Mouse (Mus musculus): ENCODE data around the gene Rcsd1. TPM values are rescaled to one million over a fixed set of nuclear protein-coding genes. Genes with fewer than 3 reads are reported as not detected.
A peak's percentile ranks its signal among the peaks of the same experiment; 100 is the strongest.

Rcsd1 gene
- polyA plus RNA-seq, 1 experiment from 2014 or later: 90.4 TPM

GRCm38 (mm10) chr1:165641271-165641771 lies 68.2 kb downstream of the Rcsd1 start:
- H3K9me3 ChIP-seq (replicated peaks): no peaks in the 10 kb centered on the region
- H3K4me3 ChIP-seq: peak overlapping the region; percentile 88
- WGBS: 6% methylated on average over 16 of the region's 16 CpGs
- H3K4me1 ChIP-seq (replicated peaks): peaks cover 26% of the 10 kb centered on the region
- H3K27ac ChIP-seq: peak overlapping the region; percentile 95; the same call in 1 of the 2 replicates
- peak; percentile 53 for ATAC-seq (replicated peaks; ENCODE audit: insufficient number of reproducible peaks, insufficient read depth, low FRiP score, low read depth)
- peak overlapping the region; percentile 82 for H3K4me2 ChIP-seq
- H3K27me3 ChIP-seq: no peaks in the 10 kb centered on the region
- peak overlapping the region; percentile 72; the same call in 1 of the 2 replicates for H3K9ac ChIP-seq
- no peaks in the 10 kb centered on the region for H3K36me3 ChIP-seq

DNA sequence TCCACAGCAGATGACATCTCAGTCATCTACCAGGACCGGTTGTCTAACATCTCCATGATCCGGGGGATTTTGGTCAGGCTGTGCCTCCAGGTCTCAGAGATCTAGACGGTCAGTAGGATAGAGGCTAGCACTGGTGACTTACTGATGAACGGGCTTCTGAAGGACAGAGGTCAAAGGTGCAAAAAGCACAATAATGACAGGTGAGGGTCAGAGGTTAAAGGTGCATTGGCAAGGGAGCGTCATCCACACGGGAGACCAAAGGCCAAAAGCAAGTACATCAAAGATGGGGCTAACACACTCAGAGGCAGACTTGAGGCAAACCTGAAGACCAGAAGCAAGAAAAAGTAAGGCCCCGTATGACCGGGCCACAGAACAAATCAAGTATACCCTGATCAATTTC lies 73.3 kb downstream of the Rcsd1 start:
- ATAC-seq (replicated peaks; ENCODE audit: insufficient number of reproducible peaks, insufficient read depth, low FRiP score, low read depth): no peak
- Histone ChIP-seq H3K36me3 (no peaks in the 10 kb centered on the region), H3K4me2 (no peak overlapping the region), H3K9me3 (replicated peaks) (no peaks in the 10 kb centered on the region), H3K9ac (no peak overlapping the region), H3K27me3 (no peaks in the 10 kb centered on the region), H3K4me3 (no peak overlapping the region), H3K4me1 (replicated peaks) (peaks cover 32% of the 10 kb centered on the region), H3K27ac (no peak overlapping the region)
- 80% methylated on average over 8 of the region's 8 CpGs for WGBS

DNA sequence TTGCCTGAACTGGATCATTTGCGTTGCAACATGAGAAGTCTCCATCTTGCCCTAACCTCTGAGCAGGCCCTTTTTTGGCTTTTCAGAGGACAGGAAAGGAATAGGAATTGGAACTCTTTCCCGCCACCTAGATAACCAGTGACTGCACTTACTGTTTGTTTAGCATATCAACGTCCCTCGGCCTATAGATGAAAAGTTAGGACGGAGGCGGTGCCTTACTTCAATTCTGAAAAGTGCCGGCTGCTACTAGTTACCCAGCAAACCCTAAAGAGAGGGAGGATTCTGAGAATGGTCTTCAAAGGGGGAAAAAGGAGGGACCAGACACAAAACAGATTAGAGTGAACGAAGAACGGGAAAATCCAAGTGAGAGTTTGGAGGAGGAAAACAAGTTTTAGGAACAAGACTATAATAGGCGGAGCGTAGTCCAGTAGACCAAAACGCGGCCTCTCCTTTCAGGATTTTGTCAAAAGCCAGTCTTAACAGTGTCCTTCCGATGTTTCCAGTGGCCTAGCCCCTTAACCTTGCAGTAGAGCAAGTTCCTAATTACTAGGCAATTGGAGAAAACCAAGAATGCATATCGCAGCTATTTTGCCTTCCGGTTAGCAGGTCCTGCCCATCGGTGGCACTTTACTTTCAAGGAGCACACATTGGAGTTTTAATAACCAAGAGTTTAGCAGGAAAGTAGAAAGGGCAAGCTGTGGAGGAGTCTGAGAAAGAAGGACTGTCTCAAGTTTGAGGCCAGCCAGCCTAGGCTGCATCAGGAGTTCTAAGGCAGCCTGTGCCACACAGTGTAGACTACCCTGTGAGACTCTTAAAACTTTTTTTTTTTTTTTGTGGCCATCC lies 74.3 kb downstream of the Rcsd1 start:
- Histone ChIP-seq H3K4me1 (replicated peaks) (peaks cover 34% of the 10 kb centered on the region), H3K4me2 (peak overlapping the region; percentile 74), H3K27me3 (no peaks in the 10 kb centered on the region), H3K36me3 (no peaks in the 10 kb centered on the region), H3K27ac (peak overlapping the region; percentile 98), H3K9me3 (replicated peaks) (no peaks in the 10 kb centered on the region), H3K4me3 (peak overlapping the region; percentile 94), H3K9ac (peak overlapping the region; percentile 53)
- WGBS: 33% methylated on average over 17 of the region's 17 CpGs
- no peak for ATAC-seq (replicated peaks; ENCODE audit: insufficient number of reproducible peaks, insufficient read depth, low FRiP score, low read depth)

DNA sequence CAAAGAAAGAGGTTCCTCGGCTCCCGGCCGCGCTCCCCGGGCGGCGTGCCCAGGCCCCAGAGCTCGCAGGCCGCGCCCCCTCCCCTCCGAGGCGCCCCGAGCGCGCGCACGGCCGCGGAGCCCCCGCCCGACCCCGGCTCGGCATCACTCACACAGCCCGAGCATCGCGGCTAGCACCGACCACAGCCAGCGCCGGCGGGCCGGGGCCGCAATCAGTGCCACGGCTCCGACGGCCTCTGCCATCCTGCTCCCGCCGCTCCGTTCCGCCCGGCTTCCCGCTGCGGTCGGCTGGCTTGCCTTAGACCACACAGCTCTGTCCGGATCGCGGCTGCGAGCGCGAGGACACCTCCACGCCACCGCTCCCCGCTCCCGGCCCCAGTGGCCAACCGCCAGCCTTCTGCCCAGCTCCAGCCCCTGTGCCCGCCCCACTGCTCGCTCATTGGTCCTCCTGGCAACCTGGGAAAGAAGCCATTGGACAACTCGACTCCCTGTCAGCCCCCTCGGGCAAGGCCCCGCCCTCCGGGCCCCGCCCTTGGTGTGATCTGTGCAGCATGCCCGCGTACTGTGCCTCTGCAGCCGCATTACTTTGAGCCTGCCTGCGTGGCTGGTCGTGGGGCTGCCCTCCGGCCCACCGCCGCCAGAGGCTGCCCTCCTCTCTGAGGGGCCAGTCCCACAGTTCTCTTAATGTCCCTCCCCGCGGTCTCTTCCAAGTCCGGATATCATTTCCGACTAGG lies 75.2 kb downstream of the Rcsd1 start, which contains the start of gene Mpzl1:
Gene Mpzl1 (minus strand): TSS at position 388 of the 734 bp plus-strand sequence.
- Histone ChIP-seq H3K4me1 (replicated peaks) (peaks cover 39% of the 10 kb centered on the region), H3K4me3 (peak within 1 kb of the TSS; percentile 94), H3K27me3 (no peaks in the 10 kb centered on the region), H3K9ac (peak within 1 kb of the TSS; percentile 90), H3K27ac (peak within 1 kb of the TSS; percentile 98), H3K36me3 (no peaks in the 10 kb centered on the region), H3K9me3 (replicated peaks) (no peaks in the 10 kb centered on the region), H3K4me2 (peak within 1 kb of the TSS; percentile 74)
- peak; percentile 99 for ATAC-seq (replicated peaks; ENCODE audit: insufficient number of reproducible peaks, insufficient read depth, low FRiP score, low read depth)
- WGBS: under 1% methylated on average over 54 of the region's 73 CpGs

DNA sequence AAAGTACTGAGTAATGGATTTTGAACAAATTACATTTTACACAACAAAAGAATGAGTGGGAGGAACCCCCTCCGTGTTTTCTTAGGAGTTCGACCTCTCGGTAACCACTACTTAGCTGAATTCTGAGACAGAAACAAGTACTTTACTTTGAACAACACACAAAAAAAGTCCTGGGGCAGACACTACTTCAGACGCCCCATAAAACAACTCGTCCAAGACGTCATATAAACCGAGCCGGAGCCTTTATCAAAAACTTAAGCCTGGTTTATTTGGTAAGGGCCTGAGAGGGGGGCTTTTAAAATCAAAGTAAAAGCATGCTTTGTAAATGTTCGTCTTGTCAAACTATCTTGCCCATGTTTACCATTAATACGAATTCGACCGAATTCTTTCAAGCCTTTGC lies 76.2 kb downstream of the Rcsd1 start:
- H3K4me1 ChIP-seq (replicated peaks): peaks cover 39% of the 10 kb centered on the region
- peak overlapping the region; percentile 98; the same call in 1 of the 2 replicates for H3K27ac ChIP-seq
- H3K36me3 ChIP-seq: no peaks in the 10 kb centered on the region
- H3K4me3 ChIP-seq: peak overlapping the region; percentile 94
- no peaks in the 10 kb centered on the region for H3K27me3 ChIP-seq
- ATAC-seq (replicated peaks; ENCODE audit: insufficient number of reproducible peaks, insufficient read depth, low FRiP score, low read depth): no peak
- 8% methylated on average over 12 of the region's 12 CpGs for WGBS
- H3K9ac ChIP-seq: peak overlapping the region; percentile 90
- H3K9me3 ChIP-seq (replicated peaks): no peaks in the 10 kb centered on the region
- peak overlapping the region; percentile 74 for H3K4me2 ChIP-seq

GRCm38 (mm10) chr1:165631136-165631535 lies 78.4 kb downstream of the Rcsd1 start:
- Histone ChIP-seq H3K4me3 (no peak overlapping the region), H3K27me3 (no peaks in the 10 kb centered on the region), H3K4me1 (replicated peaks) (peaks cover 46% of the 10 kb centered on the region), H3K36me3 (no peaks in the 10 kb centered on the region), H3K4me2 (no peak overlapping the region), H3K9me3 (replicated peaks) (no peaks in the 10 kb centered on the region), H3K27ac (no peak overlapping the region), H3K9ac (no peak overlapping the region)
- 79% methylated on average over 8 of the region's 8 CpGs for WGBS
- ATAC-seq (replicated peaks; ENCODE audit: insufficient number of reproducible peaks, insufficient read depth, low FRiP score, low read depth): no peak

DNA sequence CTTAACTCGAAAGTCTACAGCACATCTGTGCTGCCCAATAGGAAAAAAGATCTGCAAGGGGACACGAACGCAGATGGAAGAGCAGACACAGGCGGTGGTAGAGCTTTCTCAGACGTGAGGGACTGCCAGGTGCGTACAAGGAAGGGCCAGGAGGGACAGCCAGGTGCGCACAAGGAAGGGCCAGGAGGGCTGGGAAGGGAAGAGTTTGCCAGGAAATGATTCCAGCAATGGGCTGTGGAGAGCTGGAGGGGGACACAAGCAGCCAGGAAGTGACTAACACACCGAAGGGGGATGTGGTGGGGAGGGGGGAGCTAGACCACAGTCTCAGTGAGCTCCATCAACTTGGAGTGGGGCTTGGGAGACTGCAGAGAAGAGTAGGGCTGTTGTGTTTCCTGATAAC lies 79.6 kb downstream of the Rcsd1 start:
- Histone ChIP-seq H3K9me3 (replicated peaks) (no peaks in the 10 kb centered on the region), H3K36me3 (no peaks in the 10 kb centered on the region), H3K27ac (peak overlapping the region; percentile 34), H3K27me3 (no peaks in the 10 kb centered on the region), H3K4me1 (replicated peaks) (peaks cover 42% of the 10 kb centered on the region), H3K4me3 (no peak overlapping the region), H3K4me2 (0 out of 2 replicates have a peak overlapping the region, but pooled peaks have one; percentile 3), H3K9ac (no peak overlapping the region)
- 43% methylated on average over 8 of the region's 8 CpGs for WGBS
- no peak for ATAC-seq (replicated peaks; ENCODE audit: insufficient number of reproducible peaks, insufficient read depth, low FRiP score, low read depth)

- 32% methylated on average over 1 of the region's 1 CpGs for WGBS
- Histone ChIP-seq H3K9me3 (replicated peaks) (no peaks in the 10 kb centered on the region), H3K4me1 (replicated peaks) (peaks cover 40% of the 10 kb centered on the region), H3K27ac (no peak overlapping the region), H3K4me2 (no peak overlapping the region), H3K36me3 (no peaks in the 10 kb centered on the region), H3K27me3 (no peaks in the 10 kb centered on the region), H3K9ac (no peak overlapping the region), H3K4me3 (no peak overlapping the region)
- ATAC-seq (replicated peaks; ENCODE audit: insufficient number of reproducible peaks, insufficient read depth, low FRiP score, low read depth): no peak
Observed at GRCm38 (mm10) chr1:165628603-165629002, 81.0 kb downstream of the Rcsd1 start.

- WGBS: 75% methylated on average over 5 of the region's 5 CpGs
- H3K4me3 ChIP-seq: no peak overlapping the region
- H3K9ac ChIP-seq: no peak overlapping the region
- no peaks in the 10 kb centered on the region for H3K27me3 ChIP-seq
- no peaks in the 10 kb centered on the region for H3K9me3 ChIP-seq (replicated peaks)
- H3K4me2 ChIP-seq: no peak overlapping the region
- no peak for ATAC-seq (replicated peaks; ENCODE audit: insufficient number of reproducible peaks, insufficient read depth, low FRiP score, low read depth)
- peaks cover 24% of the 10 kb centered on the region for H3K4me1 ChIP-seq (replicated peaks)
- no peaks in the 10 kb centered on the region for H3K36me3 ChIP-seq
- H3K27ac ChIP-seq: peak overlapping the region; percentile 51; the same call in 1 of the 2 replicates
Observed at GRCm38 (mm10) chr1:165625896-165626295, 83.7 kb downstream of the Rcsd1 start.

DNA sequence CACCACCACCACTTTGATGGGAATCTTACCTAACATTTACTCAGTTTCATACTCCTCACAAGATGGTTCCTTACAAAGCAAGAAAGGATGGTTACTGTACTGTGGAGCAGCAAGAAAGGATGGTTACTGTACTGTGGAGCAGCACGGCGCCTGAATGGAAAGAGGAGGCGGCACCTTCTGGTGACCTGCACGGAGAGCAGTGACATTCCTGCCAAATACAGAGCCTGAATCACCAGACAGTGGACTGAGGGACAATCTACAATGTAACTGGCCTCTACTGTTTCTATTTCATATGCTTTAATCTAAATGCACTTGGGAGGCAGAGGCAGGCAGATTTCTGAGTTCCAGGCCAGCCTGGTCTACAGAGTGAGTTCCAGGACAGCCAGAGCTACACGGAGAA lies 84.5 kb downstream of the Rcsd1 start:
- Histone ChIP-seq H3K9me3 (replicated peaks) (no peaks in the 10 kb centered on the region), H3K36me3 (no peaks in the 10 kb centered on the region), H3K27me3 (no peaks in the 10 kb centered on the region), H3K9ac (no peak overlapping the region), H3K27ac (no peak overlapping the region), H3K4me2 (no peak overlapping the region), H3K4me3 (no peak overlapping the region), H3K4me1 (replicated peaks) (peaks cover 20% of the 10 kb centered on the region)
- 69% methylated on average over 5 of the region's 5 CpGs for WGBS
- ATAC-seq (replicated peaks; ENCODE audit: insufficient number of reproducible peaks, insufficient read depth, low FRiP score, low read depth): no peak

DNA sequence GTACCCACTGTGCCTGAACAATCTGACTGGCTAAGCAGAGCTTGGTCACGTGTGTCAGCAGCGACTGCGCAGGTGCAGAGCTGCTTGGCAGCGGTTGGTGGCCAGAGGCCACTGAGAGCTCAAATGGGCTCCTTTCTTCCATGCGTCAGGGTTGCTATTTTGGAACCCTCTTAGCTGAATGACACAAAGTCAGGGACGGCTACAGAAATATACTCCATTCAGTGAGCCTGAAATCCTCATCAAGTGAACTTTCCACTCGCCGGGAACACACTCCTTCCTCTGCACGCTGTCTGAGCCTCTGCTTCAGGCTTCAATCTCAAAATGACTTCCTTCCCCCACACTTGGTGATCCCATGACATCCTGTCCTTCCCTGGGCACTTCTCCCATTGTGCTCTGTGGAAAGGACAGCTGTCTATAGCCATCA lies 91.3 kb downstream of the Rcsd1 start:
- Histone ChIP-seq H3K4me1 (replicated peaks) (peaks cover 22% of the 10 kb centered on the region), H3K27ac (peak overlapping the region; percentile 83), H3K4me2 (peak overlapping the region; percentile 42), H3K9me3 (replicated peaks) (0 out of 2 replicates have a peak, but pooled peaks cover 3% of the 10 kb centered on the region), H3K36me3 (peaks cover 8% of the 10 kb centered on the region), H3K9ac (no peak overlapping the region), H3K4me3 (peak overlapping the region; percentile 4), H3K27me3 (no peaks in the 10 kb centered on the region)
- peak; percentile 61 for ATAC-seq (replicated peaks; ENCODE audit: insufficient number of reproducible peaks, insufficient read depth, low FRiP score, low read depth)
- WGBS: 25% methylated on average over 9 of the region's 9 CpGs

Data from heart, embryonic 15.5 days (tissue).